Mouse (Mus musculus): Measurements from ENCODE around the gene Afap1. TPM values are rescaled to one million over a fixed set of nuclear protein-coding genes. Genes with fewer than 3 reads are reported as not detected.

Gene Afap1
- polyA plus RNA-seq, 1 experiment: 18.4 TPM

DNA sequence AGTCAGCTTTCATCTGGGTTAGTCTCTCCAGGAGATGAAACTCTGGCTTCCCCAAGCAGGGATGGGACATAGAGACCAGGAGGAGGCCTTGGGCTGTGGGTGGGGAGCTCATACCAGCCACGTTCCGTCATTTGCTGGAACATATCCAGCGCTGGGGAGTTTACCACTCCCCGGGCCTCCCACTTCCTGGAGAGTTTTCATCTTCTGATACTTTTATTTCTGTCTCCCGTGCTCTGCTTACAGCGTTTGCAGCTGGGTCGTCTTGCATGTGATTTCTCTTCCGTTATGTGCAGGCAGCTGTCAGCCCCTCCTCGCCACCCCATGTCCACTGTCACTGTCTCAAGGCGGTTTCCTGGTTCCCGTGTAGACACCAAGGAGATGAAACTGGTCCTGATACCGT, 80.7 kb downstream of the Afap1 start:
- no peak for DNase-seq (ENCODE audit: low spot score)

DNA sequence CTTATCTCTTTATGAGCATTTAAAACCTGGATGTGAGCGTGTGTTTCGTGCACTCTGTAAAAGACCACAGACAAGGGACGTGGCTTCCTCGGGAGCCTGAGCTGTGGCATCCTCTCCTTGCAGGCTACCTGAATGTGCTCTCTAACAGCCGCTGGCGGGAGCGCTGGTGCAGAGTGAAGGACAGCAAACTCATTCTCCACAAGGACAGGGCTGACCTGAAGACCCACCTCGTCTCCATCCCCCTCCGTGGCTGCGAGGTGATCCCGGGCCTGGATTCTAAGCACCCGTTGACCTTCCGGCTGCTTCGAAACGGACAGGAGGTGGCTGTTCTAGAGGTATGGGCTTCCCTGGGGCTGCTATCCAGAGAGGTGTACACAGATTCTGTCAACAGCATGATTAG, 81.1 kb downstream of the Afap1 start:
- no peak for DNase-seq (ENCODE audit: low spot score)

DNA sequence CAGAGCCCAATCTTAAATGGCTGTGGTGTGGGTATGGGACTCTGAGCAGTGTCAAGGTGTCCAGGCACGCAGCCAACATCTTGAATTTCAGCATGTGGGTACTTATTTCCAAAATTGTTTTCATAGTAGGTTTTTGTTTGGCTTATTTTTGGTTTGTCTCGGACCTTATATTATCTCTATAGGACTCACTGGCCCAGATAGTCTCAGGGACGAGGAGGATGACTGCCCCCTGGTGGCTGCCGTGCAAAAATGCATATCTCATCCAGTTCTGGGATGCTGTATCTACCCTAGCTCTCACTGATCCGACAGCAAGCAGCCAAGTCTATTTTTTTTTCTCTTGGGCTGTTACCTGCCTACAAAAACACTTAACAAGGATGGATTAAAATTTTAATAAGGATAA, 82.6 kb downstream of the Afap1 start:
- peak; percentile 55 for DNase-seq (ENCODE audit: low spot score)

DNA sequence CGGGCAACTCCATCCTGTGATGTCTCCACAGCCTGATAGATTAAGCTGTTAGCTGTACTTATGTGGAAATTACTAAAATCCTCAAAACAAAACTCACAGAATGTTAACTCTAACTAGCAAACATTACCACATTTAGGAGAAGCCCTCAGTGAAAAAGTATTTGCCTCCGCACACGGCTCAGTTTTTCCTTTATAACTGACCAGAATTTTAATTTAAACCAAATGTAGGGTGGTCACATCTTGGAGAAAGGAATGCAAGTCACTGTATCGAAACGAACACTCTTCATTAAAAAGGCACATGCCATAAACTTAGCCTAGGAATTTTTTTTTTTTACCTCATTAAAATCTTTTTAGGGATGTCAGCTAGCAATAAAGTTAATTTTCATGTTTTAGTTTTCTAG, 87.4 kb downstream of the Afap1 start:
- no peak for DNase-seq (ENCODE audit: low spot score)

- no peak for DNase-seq (ENCODE audit: low spot score)
These were observed 88.2 kb downstream of the Afap1 start for GRCm38 (mm10) chr5:35981341-35981740.

GRCm38 (mm10) chr5:35981976-35982375, 88.9 kb downstream of the Afap1 start:
- peak; percentile 60 for DNase-seq (ENCODE audit: low spot score)

DNA sequence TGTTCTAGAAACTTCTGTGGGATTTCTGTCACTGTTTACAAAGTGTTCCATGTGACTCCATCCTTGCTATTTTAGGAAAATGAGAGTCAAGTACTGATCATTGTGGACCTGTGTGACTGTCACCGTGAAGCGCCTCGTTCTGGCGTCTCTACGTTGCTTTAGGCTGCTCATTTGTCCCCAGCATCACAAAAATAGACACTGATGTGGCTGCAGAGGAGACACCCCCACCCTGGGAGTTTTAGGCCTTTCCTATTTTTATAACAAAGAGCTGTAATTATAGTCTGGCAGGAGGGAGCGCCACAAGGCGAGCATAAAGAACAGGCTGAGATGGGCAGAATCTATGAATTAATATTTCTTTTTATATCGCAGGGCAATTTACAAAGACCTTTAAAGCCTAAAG, 92.5 kb downstream of the Afap1 start:
- no peak for DNase-seq (ENCODE audit: low spot score)

- no peak for DNase-seq (ENCODE audit: low spot score)
These were observed 95.0 kb downstream of the Afap1 start for GRCm38 (mm10) chr5:35988085-35988484.

DNA sequence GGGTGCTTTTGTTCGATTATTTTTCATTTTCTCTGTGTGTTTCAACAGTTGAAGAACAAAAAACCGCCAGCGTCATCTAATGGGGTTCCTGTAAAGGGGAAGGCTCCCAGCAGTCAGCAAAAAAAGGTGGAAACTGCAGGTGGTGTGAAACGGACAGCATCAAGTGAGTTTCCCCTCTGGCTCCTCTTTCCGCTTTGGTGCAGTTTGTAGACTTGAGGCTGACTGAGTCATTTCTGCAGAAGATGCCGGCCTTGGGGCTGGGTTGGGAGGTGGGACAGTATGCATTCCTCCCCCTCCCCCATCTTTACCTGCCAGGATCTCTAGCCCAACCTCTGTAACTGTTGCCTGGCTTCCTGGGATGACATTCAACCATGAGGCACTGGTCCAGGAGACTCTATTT, 96.4 kb downstream of the Afap1 start:
- DNase-seq (ENCODE audit: low spot score): no peak

DNA sequence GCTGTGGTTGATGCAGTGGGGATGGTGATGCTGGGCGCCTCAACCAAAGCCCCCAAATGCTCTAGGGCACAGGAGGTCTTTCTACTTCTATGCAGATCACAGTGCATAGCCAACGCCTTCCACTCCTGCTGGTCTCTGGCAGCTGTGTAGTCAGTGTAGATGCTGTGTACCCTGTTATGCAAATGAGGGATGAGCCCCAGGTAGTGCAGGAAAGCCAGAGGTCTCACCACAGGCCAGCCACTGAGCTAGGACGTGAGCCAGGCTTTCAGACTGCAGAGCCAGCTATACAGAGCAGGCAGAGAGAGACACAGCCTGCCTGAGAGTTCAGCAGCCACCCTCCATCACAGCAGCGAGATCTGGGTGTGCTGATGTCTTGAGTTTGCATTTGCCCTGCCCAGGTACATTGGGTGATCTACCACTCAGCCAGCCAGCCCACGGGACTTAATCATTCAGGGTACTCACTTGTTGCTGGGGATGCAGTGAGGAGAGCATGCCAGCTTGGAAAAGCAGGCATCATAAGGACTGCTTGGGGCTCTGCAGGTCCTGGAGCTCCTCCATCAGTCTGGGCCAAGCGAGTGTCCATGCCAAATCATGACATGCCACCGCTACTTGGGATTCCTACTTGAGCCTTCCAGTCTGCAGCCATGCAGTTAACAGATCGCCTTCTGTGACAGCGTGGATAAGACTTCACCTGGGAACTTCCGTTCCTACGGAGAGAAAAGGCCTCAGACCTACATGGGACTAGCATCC, 97.0 kb downstream of the Afap1 start:
- DNase-seq (ENCODE audit: low spot score): no peak

DNA sequence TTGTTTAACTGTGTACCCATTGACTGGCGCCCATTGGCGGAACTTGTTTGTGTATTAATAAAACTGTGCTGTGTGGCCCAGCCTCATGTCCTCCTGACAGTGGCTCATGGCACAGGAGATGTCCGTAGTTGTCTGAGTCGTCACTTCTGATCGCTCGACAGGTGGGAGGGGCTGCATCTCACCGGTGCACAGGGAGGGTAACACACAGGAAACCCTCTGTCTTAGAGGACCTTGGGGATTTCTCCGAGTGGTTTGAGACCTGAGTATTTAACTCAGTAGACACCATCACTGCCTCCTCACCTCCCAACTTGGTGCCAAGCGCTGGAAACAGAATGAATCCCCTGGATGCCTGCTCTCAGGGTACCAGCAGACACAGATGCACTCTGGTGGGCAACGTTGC, 110.7 kb downstream of the Afap1 start:
- DNase-seq (ENCODE audit: low spot score): no peak

DNA sequence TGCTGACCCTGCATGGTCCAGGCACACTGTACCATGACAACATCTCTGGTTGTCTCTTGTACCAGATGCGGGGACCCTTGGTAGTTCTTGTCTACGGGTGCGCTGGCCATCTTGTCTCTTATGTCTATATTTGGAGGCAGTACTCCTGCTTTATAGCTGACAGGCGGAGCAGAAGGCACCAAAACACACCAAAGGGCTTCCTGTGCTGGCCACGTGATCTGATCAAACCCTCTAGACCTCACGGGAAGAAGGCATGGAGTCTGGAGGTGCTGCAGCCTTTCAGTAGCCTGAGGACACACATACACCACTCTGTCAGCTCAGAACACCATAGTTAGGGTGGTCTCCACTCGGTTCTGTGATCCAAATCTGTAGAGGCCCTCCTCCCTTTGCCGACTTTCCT, 113.0 kb downstream of the Afap1 start:
- no peak for DNase-seq (ENCODE audit: low spot score)

DNA sequence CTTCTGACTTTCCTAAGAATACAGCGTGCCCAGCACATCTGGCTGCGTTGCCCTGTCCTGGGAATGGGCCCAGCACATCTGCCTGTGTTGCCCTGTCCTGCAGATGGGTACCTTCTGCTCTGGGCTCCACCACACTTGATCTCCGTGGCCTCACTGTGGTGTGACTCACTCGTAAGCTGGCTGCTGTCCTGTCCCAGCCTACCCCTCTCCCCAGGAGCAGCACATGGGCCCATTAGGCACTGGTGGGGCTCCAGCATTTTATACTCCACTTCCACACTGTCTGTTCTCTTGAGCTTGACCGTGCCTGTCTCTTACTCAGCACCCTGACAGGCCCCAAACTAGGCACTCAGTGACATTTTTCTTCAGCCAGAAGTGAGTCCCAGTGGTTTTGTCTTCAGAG, 113.5 kb downstream of the Afap1 start:
- DNase-seq (ENCODE audit: low spot score): no peak

DNA sequence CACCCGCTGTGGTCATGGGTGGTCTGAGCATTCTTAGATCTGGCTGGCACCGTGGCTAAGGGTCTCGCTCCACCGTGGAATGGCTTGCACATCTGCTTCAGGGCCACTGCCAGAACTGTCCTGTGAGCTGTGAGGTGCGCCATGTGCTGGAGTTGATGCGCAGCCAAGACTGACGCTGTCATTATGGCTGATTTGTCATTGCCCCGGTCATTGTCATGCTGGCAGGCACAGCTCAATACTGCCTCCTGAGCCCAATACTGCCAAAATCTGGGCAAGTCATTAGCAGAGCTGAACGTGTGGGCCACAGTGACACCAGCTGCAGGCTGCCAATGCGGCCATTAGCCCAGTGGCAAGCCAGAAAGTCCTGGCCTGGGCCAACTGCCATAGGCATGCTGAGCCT, 114.5 kb downstream of the Afap1 start:
- no peak for DNase-seq (ENCODE audit: low spot score)

DNA sequence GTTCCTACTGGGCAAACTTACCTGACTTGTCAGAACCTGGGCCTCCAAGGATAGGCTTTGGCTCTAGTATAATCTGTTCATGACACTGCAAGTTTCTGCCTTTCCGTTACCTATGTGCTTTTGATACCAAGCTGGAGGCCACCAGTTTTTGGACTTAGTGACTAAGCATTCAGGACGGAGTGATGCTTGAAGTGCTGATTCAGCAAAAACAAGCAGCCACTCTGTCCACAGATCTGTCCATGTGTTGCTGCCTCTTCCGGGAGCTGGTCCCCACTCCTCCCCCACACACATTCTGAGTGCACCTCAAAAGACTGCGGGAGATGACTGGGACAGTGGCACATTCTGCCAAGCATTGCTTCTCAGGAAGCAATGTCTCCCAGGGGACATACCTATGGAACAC, 116.3 kb downstream of the Afap1 start:
- no peak for DNase-seq (ENCODE audit: low spot score)

DNA sequence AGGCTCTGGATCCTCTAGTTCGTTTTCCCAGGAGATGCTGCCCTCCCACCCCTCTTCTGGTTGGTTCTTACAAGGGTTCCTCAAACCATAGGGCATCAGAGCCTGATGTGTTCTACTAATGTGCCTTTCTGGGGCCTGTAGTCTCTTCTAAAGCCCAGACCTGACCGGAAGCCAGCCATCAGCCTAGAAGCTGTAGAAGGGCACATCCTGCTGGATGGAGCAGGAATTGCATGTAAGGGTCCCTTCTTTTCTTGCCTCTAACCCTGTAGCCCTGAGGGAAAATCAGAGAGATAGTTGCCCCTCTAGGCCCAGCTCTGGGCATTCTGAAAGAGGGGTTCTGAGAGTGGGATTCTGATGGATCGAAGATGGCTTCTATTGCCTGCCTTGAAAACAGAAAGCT, 125.2 kb downstream of the Afap1 start:
- DNase-seq (ENCODE audit: low spot score): no peak

DNA sequence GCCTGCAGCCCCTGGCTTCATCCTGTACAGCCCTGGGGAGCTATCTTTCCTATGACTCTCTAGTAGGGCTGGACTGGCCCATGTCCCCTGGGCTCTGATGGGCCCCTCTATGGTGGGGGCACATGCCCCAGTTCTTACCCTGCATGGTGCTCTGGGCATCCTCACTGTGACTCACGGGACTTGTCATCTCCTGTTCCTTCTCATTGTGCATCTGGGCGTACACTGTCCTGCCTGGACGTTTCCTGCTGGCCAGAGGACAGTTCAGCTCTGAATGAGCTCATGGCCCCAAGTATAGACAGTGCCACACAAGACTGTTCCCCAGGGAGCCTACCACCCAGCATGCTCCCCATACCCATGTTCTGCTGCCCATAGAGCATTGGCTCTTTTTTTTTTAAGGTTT, 128.0 kb downstream of the Afap1 start:
- no peak for DNase-seq (ENCODE audit: low spot score)

GRCm38 (mm10) chr5:36022361-36022760, 129.2 kb downstream of the Afap1 start:
- no peak for DNase-seq (ENCODE audit: low spot score)

- DNase-seq (ENCODE audit: low spot score): no peak
These were observed 131.0 kb downstream of the Afap1 start for GRCm38 (mm10) chr5:36024003-36024685.

DNA sequence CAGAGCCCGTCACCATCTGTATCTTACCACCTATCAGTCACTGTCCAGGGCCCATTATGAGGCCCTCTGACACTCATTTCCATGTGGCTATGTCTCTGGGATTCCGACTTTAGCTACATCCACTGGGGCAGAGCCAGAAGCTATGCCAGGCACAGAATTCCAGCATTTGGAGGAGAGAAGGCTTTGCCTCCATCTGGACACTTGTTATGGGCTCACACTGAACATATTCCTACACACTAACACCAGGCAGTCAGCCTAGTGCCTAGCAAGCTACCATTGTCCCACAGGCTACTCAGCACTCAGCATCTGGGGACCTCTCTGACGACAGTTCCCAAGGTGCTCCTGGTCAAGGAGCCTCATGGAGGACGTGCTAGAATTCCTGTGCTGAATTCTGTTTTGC, 132.0 kb downstream of the Afap1 start:
- DNase-seq (ENCODE audit: low spot score): no peak

DNA sequence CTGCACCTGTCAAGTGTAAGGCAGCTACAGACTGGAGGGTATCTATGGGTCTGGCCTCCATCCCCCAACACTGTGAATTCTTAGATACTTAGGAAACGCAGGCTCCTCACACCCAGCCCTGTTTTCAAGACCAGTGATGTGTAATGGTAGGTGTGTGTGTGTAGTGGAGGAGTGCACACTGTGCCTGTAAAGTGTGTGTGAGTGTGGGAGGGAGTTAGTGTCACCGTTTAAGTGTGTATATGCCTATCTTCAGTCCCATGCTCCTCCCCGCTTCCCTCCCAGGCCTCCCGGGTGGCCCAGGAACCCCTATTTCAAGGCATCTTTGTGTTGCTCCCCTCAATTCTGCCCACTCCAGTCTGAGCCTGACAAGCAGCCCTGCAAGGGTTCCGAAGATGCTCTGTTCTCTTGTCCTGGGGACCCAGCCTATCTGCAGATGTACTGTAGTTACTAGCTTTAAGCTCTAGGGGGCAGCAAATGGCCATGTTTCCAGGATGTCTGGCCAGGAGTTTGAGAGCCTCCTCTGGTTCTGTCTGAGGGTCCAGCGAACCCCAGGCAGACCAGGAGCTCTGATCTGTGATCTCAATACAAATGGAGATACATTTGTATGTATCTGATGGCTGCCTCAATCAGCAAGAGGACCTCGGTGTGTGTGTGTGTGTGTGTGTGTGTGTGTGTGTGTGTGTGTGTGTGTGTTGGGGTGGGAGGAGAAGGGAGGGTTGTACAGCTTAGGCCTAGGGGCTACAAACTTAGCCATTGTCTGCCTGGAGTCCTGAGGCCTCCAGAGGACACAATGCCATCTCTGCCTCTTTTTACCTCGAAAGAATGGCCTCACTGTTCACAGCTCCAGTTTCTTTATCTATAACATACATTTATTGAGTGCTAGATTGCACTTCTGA, 140.7 kb downstream of the Afap1 start:
- no peak for DNase-seq (ENCODE audit: low spot score)

DNA sequence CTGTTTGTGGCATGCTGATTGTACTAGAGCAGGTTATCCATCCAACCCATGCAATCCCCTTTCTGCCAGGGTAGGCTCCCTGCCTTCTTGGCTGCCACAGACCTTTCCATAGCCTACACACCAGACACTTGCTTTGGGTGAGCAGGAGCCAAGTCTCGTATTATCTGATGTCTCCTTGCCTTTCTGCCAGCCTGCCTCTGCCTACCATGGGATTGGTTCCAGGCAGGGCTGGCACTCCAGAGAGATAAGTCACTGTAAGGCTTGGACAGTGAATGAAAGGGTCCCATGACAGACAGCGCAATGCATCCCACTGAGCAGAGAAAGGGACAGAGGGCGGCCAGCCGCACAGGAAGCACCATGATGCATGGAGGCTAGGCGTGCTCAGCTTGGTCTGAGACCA, 146.5 kb downstream of the Afap1 start:
- DNase-seq (ENCODE audit: low spot score): no peak
